Comparison of ENCODE assay signal across 18 mouse cellular contexts in genomic region chr16:24565311-24565710, GRCm38 (mm10).
DNase-seq lines count a peak whose midpoint lies in the region; ATAC-seq lines count a peak whose summit lies in the region.
"Had no signal": no experiment of that assay in that cellular context is flagged by ENCODE, and none has a peak within 500 bp of the region (broad histone marks: within the 10 kb centered on the region; RNA-seq: fewer than 3 reads in every experiment).

No protein-coding gene starts in this region.

- no peak for ATAC-seq in lung, embryonic 16.5 days (ENCODE audit: low read depth)
- 0 out of 2 replicates have a peak, but pooled peaks have one; percentile 41 for ATAC-seq in embryonic facial prominence, embryonic 11.5 days (replicated peaks; ENCODE audit: insufficient number of reproducible peaks, low FRiP score, low TSS enrichment, low read depth)
- no peak for ATAC-seq in intestine, embryonic 15.5 days
- no peak for ATAC-seq in forebrain, embryonic 15.5 days (replicated peaks)
- ATAC-seq: intestine, postnatal 0 days had no signal

- H3K36me3 ChIP-seq in lung, embryonic 16.5 days (ENCODE audit: control insufficient read depth, insufficient read depth, low read length), result 0 out of 2 replicates have a peak, but pooled peaks cover 2% of the 10 kb centered on the region
- no peaks in the 10 kb centered on the region for H3K36me3 ChIP-seq in embryonic facial prominence, embryonic 11.5 days (replicated peaks; ENCODE audit: control insufficient read depth, insufficient read depth, low read depth, low read length)
- no peaks in the 10 kb centered on the region for H3K36me3 ChIP-seq in limb, embryonic 10.5 days
- H3K36me3 ChIP-seq in intestine, embryonic 15.5 days, result no peaks in the 10 kb centered on the region
- H3K36me3 ChIP-seq in forebrain, embryonic 15.5 days, result no peaks in the 10 kb centered on the region
- H3K36me3 ChIP-seq: forebrain, embryonic 12.5 days; heart, embryonic 15.5 days; hindbrain, embryonic 12.5 days; midbrain, embryonic 12.5 days had no signal

- H3K9me3 ChIP-seq in lung, embryonic 16.5 days (ENCODE audit: control insufficient read depth, low read length), result no peaks in the 10 kb centered on the region
- no peaks in the 10 kb centered on the region for H3K9me3 ChIP-seq in embryonic facial prominence, embryonic 11.5 days (replicated peaks; ENCODE audit: control insufficient read depth, low read length)
- no peaks in the 10 kb centered on the region for H3K9me3 ChIP-seq in limb, embryonic 10.5 days (replicated peaks)
- no peaks in the 10 kb centered on the region for H3K9me3 ChIP-seq in intestine, embryonic 15.5 days
- no peaks in the 10 kb centered on the region for H3K9me3 ChIP-seq in forebrain, embryonic 15.5 days
- H3K9me3 ChIP-seq: forebrain, embryonic 12.5 days; heart, embryonic 15.5 days; hindbrain, embryonic 12.5 days; midbrain, embryonic 12.5 days had no signal

- H3K9ac ChIP-seq in lung, embryonic 16.5 days (ENCODE audit: low read length), result no peak overlapping the region
- no peak overlapping the region for H3K9ac ChIP-seq in embryonic facial prominence, embryonic 11.5 days (replicated peaks; ENCODE audit: low read length)
- no peak overlapping the region for H3K9ac ChIP-seq in intestine, embryonic 15.5 days
- H3K9ac ChIP-seq in forebrain, embryonic 15.5 days (replicated peaks), result no peak overlapping the region
- H3K9ac ChIP-seq: forebrain, embryonic 12.5 days; heart, embryonic 15.5 days; hindbrain, embryonic 12.5 days; midbrain, embryonic 12.5 days had no signal

- peak overlapping the region; percentile 67 for H3K27ac ChIP-seq in lung, embryonic 16.5 days (ENCODE audit: low read length)
- no peak overlapping the region for H3K27ac ChIP-seq in embryonic facial prominence, embryonic 11.5 days (replicated peaks; ENCODE audit: low read depth, low read length)
- no peak overlapping the region; the same call in 1 of the 2 replicates for H3K27ac ChIP-seq in limb, embryonic 10.5 days
- no peak overlapping the region for H3K27ac ChIP-seq in intestine, embryonic 15.5 days
- H3K27ac ChIP-seq in forebrain, embryonic 15.5 days (replicated peaks), result no peak overlapping the region
- H3K27ac ChIP-seq: forebrain, embryonic 12.5 days; hindbrain, embryonic 12.5 days; midbrain, embryonic 12.5 days had no signal

- no peak overlapping the region for H3K4me2 ChIP-seq in lung, embryonic 16.5 days (ENCODE audit: low read depth, low read length)
- H3K4me2 ChIP-seq in embryonic facial prominence, embryonic 11.5 days (ENCODE audit: low read depth, low read length), result no peak overlapping the region
- no peak overlapping the region for H3K4me2 ChIP-seq in intestine, embryonic 15.5 days (replicated peaks)
- H3K4me2 ChIP-seq in forebrain, embryonic 15.5 days (replicated peaks), result no peak overlapping the region
- H3K4me2 ChIP-seq: forebrain, embryonic 12.5 days; heart, embryonic 15.5 days; hindbrain, embryonic 12.5 days; midbrain, embryonic 12.5 days had no signal

- peaks cover 33% of the 10 kb centered on the region for H3K4me1 ChIP-seq in lung, embryonic 16.5 days (replicated peaks; ENCODE audit: control insufficient read depth, insufficient read depth, low read length)
- no peaks in the 10 kb centered on the region for H3K4me1 ChIP-seq in embryonic facial prominence, embryonic 11.5 days (ENCODE audit: control insufficient read depth, insufficient read depth, low read length)
- H3K4me1 ChIP-seq in limb, embryonic 10.5 days, result peaks cover 21% of the 10 kb centered on the region
- 0 out of 2 replicates have a peak, but pooled peaks cover 8% of the 10 kb centered on the region for H3K4me1 ChIP-seq in intestine, embryonic 15.5 days (replicated peaks)
- H3K4me1 ChIP-seq in forebrain, embryonic 15.5 days, result peaks cover 18% of the 10 kb centered on the region

- H3K4me3 ChIP-seq in lung, embryonic 16.5 days (ENCODE audit: low read length), result no peak overlapping the region
- no peak overlapping the region for H3K4me3 ChIP-seq in embryonic facial prominence, embryonic 11.5 days (ENCODE audit: low read depth, low read length)
- H3K4me3 ChIP-seq in limb, embryonic 10.5 days, result no peak overlapping the region
- no peak overlapping the region for H3K4me3 ChIP-seq in intestine, embryonic 15.5 days (replicated peaks)
- H3K4me3 ChIP-seq in forebrain, embryonic 15.5 days, result no peak overlapping the region
- H3K4me3 ChIP-seq: forebrain, embryonic 12.5 days; heart, embryonic 15.5 days; hindbrain, embryonic 12.5 days; midbrain, embryonic 12.5 days had no signal

- no peaks in the 10 kb centered on the region for H3K27me3 ChIP-seq in lung, embryonic 16.5 days (ENCODE audit: control insufficient read depth, insufficient read depth, low read depth, low read length)
- H3K27me3 ChIP-seq in embryonic facial prominence, embryonic 11.5 days (ENCODE audit: control insufficient read depth, insufficient read depth, low read length), result no peaks in the 10 kb centered on the region
- no peaks in the 10 kb centered on the region for H3K27me3 ChIP-seq in limb, embryonic 10.5 days (ENCODE audit: low read depth, poor library complexity, severe bottlenecking)
- no peaks in the 10 kb centered on the region for H3K27me3 ChIP-seq in intestine, embryonic 15.5 days (replicated peaks)
- H3K27me3 ChIP-seq in forebrain, embryonic 15.5 days, result no peaks in the 10 kb centered on the region
- H3K27me3 ChIP-seq: forebrain, embryonic 12.5 days; heart, embryonic 15.5 days; hindbrain, embryonic 12.5 days; midbrain, embryonic 12.5 days had no signal

- DNase-seq in lung, postnatal 4 days, result no peak
- DNase-seq in embryonic facial prominence, embryonic 11.5 days (ENCODE audit: low spot score), result peak; percentile 75
- peak; percentile 34 for DNase-seq in limb, embryonic 10.5 days (ENCODE audit: low spot score)
- DNase-seq in layer of hippocampus, postnatal 10 days (ENCODE audit: low spot score in 2 of 2), result no peak
- DNase-seq: cerebellum, postnatal 10 days; liver; lung, adult 18-20 months; lung, postnatal 36 days; retina, postnatal 1 day; thymus, adult 18-20 months had no signal

- 77% methylated on average over 7 of the region's 7 CpGs for WGBS in lung, embryonic 16.5 days
- WGBS in embryonic facial prominence, embryonic 11.5 days, result 42% methylated on average over 7 of the region's 7 CpGs
- WGBS in limb, embryonic 10.5 days, result 50% methylated on average over 7 of the region's 7 CpGs
- 72% methylated on average over 7 of the region's 7 CpGs for WGBS in intestine, embryonic 15.5 days
- whole genome bisulfite sequencing in forebrain, embryonic 15.5 days, result 89% methylated on average over 7 of the region's 7 CpGs

Comparison
In these comparisons a context has a peak if more than half of its experiments do, and no peak if none do; other contexts are left out.
1. DNase-seq: peak in embryonic facial prominence, embryonic 11.5 days (single experiment) and limb, embryonic 10.5 days (single experiment); none in lung, postnatal 4 days (0 of 2) and layer of hippocampus, postnatal 10 days (0 of 2).